Mouse (Mus musculus) hindbrain, embryonic 12.5 days (tissue): ENCODE measurements around the gene Spocd1. TPM values are rescaled to one million over a fixed set of nuclear protein-coding genes. Genes with fewer than 3 reads are reported as not detected.
"Not testable (repeated sequence)": the region's sequence is repeated elsewhere in the genome, so short reads cannot be mapped to it uniquely, and the experiment has no call there.

Source experiments
- ATAC-seq: fragments of 200-750 bp; cut with Nextera tagmentation; 2 replicates; pipeline ENCODE4 v1.8.0; 2017; ENCODE audit warnings: moderate TSS enrichment; ENCODE audit not compliant: low FRiP score
- H3K27ac ChIP-seq: fragments of 300-500 bp; sonication (generic); 2 replicates; pipeline ENCODE4 v1.5.1; 2016; ENCODE audit warnings: mild to moderate bottlenecking
- H3K27me3 ChIP-seq: fragments of 300-500 bp; sonication (generic); 2 replicates; pipeline ENCODE4 v1.6.1; 2016; ENCODE audit warnings: mild to moderate bottlenecking
- H3K36me3 ChIP-seq: fragments of 300-500 bp; sonication (generic); 2 replicates; pipeline ENCODE4 v1.6.1; 2016; ENCODE audit warnings: mild to moderate bottlenecking
- H3K4me1 ChIP-seq: fragments of 300-500 bp; sonication (generic); 2 replicates; pipeline ENCODE4 v1.6.1; 2016
- H3K4me2 ChIP-seq: fragments of 300-500 bp; sonication (generic); replicated peaks from 2 replicates; pipeline ENCODE4 v1.6.1; 2016; ENCODE audit warnings: mild to moderate bottlenecking
- H3K4me3 ChIP-seq: fragments of 300-500 bp; sonication (generic); 2 replicates; pipeline ENCODE4 v1.5.1; 2016; ENCODE audit warnings: mild to moderate bottlenecking
- H3K9ac ChIP-seq: fragments of 300-500 bp; sonication (generic); 2 replicates; pipeline ENCODE4 v1.6.1; 2016; ENCODE audit warnings: mild to moderate bottlenecking, moderate library complexity
- H3K9me3 ChIP-seq: fragments of 300-500 bp; sonication (generic); replicated peaks from 2 replicates; pipeline ENCODE4 v1.6.1; 2016; ENCODE audit warnings: mild to moderate bottlenecking
- WGBS: fragments of 180-500 bp; shearing (Covaris S2); methylation state at CpG from one replicate; pipeline ENCODE4 v1.1.7; 2016; 5-methylcytosine and 5-hydroxymethylcytosine counted together
- polyA plus RNA-seq: library from polyadenylated mRNA; unstranded; fragments of >200 nt; fragmentation: Nextera tagmentation; extraction: Ambion mirVana; gene quantifications from 2 replicates; pipeline ENCODE4 v1.2.1, GENCODE M21; 2016

Gene Spocd1
- polyA plus RNA-seq = 0.06 TPM in 1 of 2 replicates, not detected in the other

GRCm38 (mm10) chr4:129928949-129929348 is at the start of gene Spocd1:
Gene Spocd1, plus strand, starts transcription at chr4:129929249.
- no peak for ATAC-seq
- Histone ChIP-seq H3K4me2 (peak within 1 kb of the TSS; percentile 39), H3K27ac (no peak within 1 kb of the TSS), H3K9me3 (no peaks in the 10 kb centered on the region), H3K27me3 (no peaks in the 10 kb centered on the region), H3K36me3 (no peaks in the 10 kb centered on the region), H3K9ac (0 out of 2 replicates have a peak within 1 kb of the TSS, but pooled peaks have one; percentile 4), H3K4me1 (peaks cover 7% of the 10 kb centered on the region; the same call in 1 of the 2 replicates), H3K4me3 (no peak within 1 kb of the TSS)
- 56% methylated on average over 4 of the region's 4 CpGs for WGBS

GRCm38 (mm10) chr4:129880615-129881014 is 48.4 kb upstream of the Spocd1 start:
- no peak for ATAC-seq
- 83% methylated on average over 7 of the region's 7 CpGs for WGBS

GRCm38 (mm10) chr4:129881661-129882060 is 47.4 kb upstream of the Spocd1 start:
- ATAC-seq = no peak
- Histone ChIP-seq H3K4me1 (peaks cover 30% of the 10 kb centered on the region), H3K27me3 (no peaks in the 10 kb centered on the region), H3K27ac (no peak overlapping the region), H3K36me3 (no peaks in the 10 kb centered on the region), H3K9ac (no peak overlapping the region), H3K4me3 (no peak overlapping the region), H3K9me3 (no peaks in the 10 kb centered on the region), H3K4me2 (no peak overlapping the region)
- 35% methylated on average over 3 of the region's 3 CpGs for WGBS

More at GRCm38 (mm10) chr4:129880615-129881014, 48.4 kb upstream of the Spocd1 start:
- no peaks in the 10 kb centered on the region for H3K9me3 ChIP-seq
- no peak overlapping the region for H3K4me3 ChIP-seq
- H3K36me3 ChIP-seq = no peaks in the 10 kb centered on the region
- peaks cover 32% of the 10 kb centered on the region for H3K4me1 ChIP-seq
- no peak overlapping the region for H3K27ac ChIP-seq
- no peaks in the 10 kb centered on the region for H3K27me3 ChIP-seq
- H3K4me2 ChIP-seq = no peak overlapping the region
- H3K9ac ChIP-seq = no peak overlapping the region

- 0 out of 2 replicates have a peak overlapping the region, but pooled peaks have one; percentile 23 for H3K9ac ChIP-seq
- H3K4me3 ChIP-seq = no peak overlapping the region
- H3K9me3 ChIP-seq = no peaks in the 10 kb centered on the region
- no peaks in the 10 kb centered on the region for H3K27me3 ChIP-seq
- no peak for ATAC-seq
- H3K36me3 ChIP-seq = no peaks in the 10 kb centered on the region
- peaks cover 20% of the 10 kb centered on the region for H3K4me1 ChIP-seq
- peak overlapping the region; percentile 22; the same call in 1 of the 2 replicates for H3K4me2 ChIP-seq
- WGBS = 31% methylated on average over 11 of the region's 11 CpGs
- H3K27ac ChIP-seq = peak overlapping the region; percentile 44; the same call in 1 of the 2 replicates
These were observed 46.3 kb upstream of the Spocd1 start for GRCm38 (mm10) chr4:129882555-129883293.

- Histone ChIP-seq H3K4me2 (no peak overlapping the region; the same call in 1 of the 2 replicates), H3K9ac (no peak overlapping the region), H3K27ac (peak overlapping the region; percentile 23; the same call in 1 of the 2 replicates)
These were observed 44.8 kb upstream of the Spocd1 start for GRCm38 (mm10) chr4:129884041-129884930.

GRCm38 (mm10) chr4:129889661-129890060 is 39.4 kb upstream of the Spocd1 start:
- no peak overlapping the region for H3K27ac ChIP-seq
- no peak overlapping the region for H3K9ac ChIP-seq
- H3K4me3 ChIP-seq = no peak overlapping the region
- no peaks in the 10 kb centered on the region for H3K27me3 ChIP-seq
- H3K9me3 ChIP-seq = no peaks in the 10 kb centered on the region
- no peak for ATAC-seq
- no peaks in the 10 kb centered on the region for H3K4me1 ChIP-seq
- no peak overlapping the region for H3K4me2 ChIP-seq
- WGBS = 78% methylated on average over 10 of the region's 10 CpGs
- H3K36me3 ChIP-seq = no peaks in the 10 kb centered on the region

More at GRCm38 (mm10) chr4:129884041-129884930, 44.8 kb upstream of the Spocd1 start:
- H3K4me3 ChIP-seq = no peak overlapping the region
- H3K4me1 ChIP-seq = peaks cover 14% of the 10 kb centered on the region
- no peaks in the 10 kb centered on the region for H3K27me3 ChIP-seq
- no peaks in the 10 kb centered on the region for H3K36me3 ChIP-seq
- ATAC-seq = 0 out of 2 replicates have a peak, but pooled peaks have one; percentile 46
- WGBS = 61% methylated on average over 12 of the region's 12 CpGs
- no peaks in the 10 kb centered on the region for H3K9me3 ChIP-seq

GRCm38 (mm10) chr4:129890094-129890493 is 39.0 kb upstream of the Spocd1 start:
- H3K9me3 ChIP-seq = no peaks in the 10 kb centered on the region
- 82% methylated on average over 7 of the region's 7 CpGs for WGBS
- H3K9ac ChIP-seq = no peak overlapping the region
- ATAC-seq = no peak
- no peak overlapping the region for H3K4me3 ChIP-seq
- no peaks in the 10 kb centered on the region for H3K4me1 ChIP-seq
- H3K27ac ChIP-seq = no peak overlapping the region
- no peaks in the 10 kb centered on the region for H3K36me3 ChIP-seq
- H3K27me3 ChIP-seq = no peaks in the 10 kb centered on the region
- H3K4me2 ChIP-seq = no peak overlapping the region

- 97% methylated on average over 3 of the region's 3 CpGs for WGBS
- Histone ChIP-seq H3K4me1 (no peaks in the 10 kb centered on the region), H3K36me3 (no peaks in the 10 kb centered on the region), H3K4me3 (no peak overlapping the region), H3K27ac (no peak overlapping the region), H3K9ac (no peak overlapping the region), H3K4me2 (no peak overlapping the region), H3K27me3 (no peaks in the 10 kb centered on the region), H3K9me3 (no peaks in the 10 kb centered on the region)
- ATAC-seq = no peak
These were observed 34.2 kb upstream of the Spocd1 start for GRCm38 (mm10) chr4:129894861-129895260.

GRCm38 (mm10) chr4:129898815-129899214 is 30.2 kb upstream of the Spocd1 start:
- H3K9ac ChIP-seq, H3K4me2 ChIP-seq, H3K27ac ChIP-seq, H3K36me3 ChIP-seq, H3K9me3 ChIP-seq, ATAC-seq, H3K4me3 ChIP-seq, H3K27me3 ChIP-seq, H3K4me1 ChIP-seq: not testable (repeated sequence)
- 94% methylated on average over 18 of the region's 18 CpGs for WGBS

- ATAC-seq = no peak
These were observed 26.7 kb upstream of the Spocd1 start for GRCm38 (mm10) chr4:129902394-129902793.

GRCm38 (mm10) chr4:129903577-129903976 is 25.5 kb upstream of the Spocd1 start:
- Histone ChIP-seq H3K27me3 (no peaks in the 10 kb centered on the region), H3K4me1 (peaks cover 10% of the 10 kb centered on the region), H3K9me3 (no peaks in the 10 kb centered on the region), H3K27ac (no peak overlapping the region), H3K9ac (no peak overlapping the region), H3K36me3 (no peaks in the 10 kb centered on the region), H3K4me2 (no peak overlapping the region), H3K4me3 (no peak overlapping the region)
- ATAC-seq = no peak
- 64% methylated on average over 3 of the region's 3 CpGs for WGBS

More at GRCm38 (mm10) chr4:129902394-129902793, 26.7 kb upstream of the Spocd1 start:
- 80% methylated on average over 4 of the region's 4 CpGs for WGBS
- H3K27me3 ChIP-seq = no peaks in the 10 kb centered on the region
- no peak overlapping the region for H3K4me2 ChIP-seq
- H3K4me3 ChIP-seq = no peak overlapping the region
- no peak overlapping the region for H3K9ac ChIP-seq
- peaks cover 10% of the 10 kb centered on the region for H3K4me1 ChIP-seq
- H3K9me3 ChIP-seq = no peaks in the 10 kb centered on the region
- no peak overlapping the region for H3K27ac ChIP-seq
- no peaks in the 10 kb centered on the region for H3K36me3 ChIP-seq

- Histone ChIP-seq H3K9me3 (no peaks in the 10 kb centered on the region), H3K4me3 (no peak overlapping the region), H3K4me1 (peaks cover 10% of the 10 kb centered on the region), H3K36me3 (no peaks in the 10 kb centered on the region), H3K27me3 (no peaks in the 10 kb centered on the region), H3K9ac (no peak overlapping the region), H3K27ac (no peak overlapping the region), H3K4me2 (no peak overlapping the region)
- WGBS = 80% methylated on average over 3 of the region's 3 CpGs
- no peak for ATAC-seq
These were observed 24.0 kb upstream of the Spocd1 start for GRCm38 (mm10) chr4:129905032-129905431.
